Mouse (Mus musculus) testis, adult 2 months (tissue): ENCODE results near the gene Tut4. TPM values are rescaled to one million over a fixed set of nuclear protein-coding genes. Genes with fewer than 3 reads are reported as not detected.

Experiments used
- H3K27ac ChIP-seq: fragments of 200-500 bp; 2 replicates; pipeline ENCODE4 v1.5.1; 2012; ENCODE audit warnings: low read depth, low read length; ENCODE audit not compliant: control insufficient read depth, insufficient read depth
- H3K27me3 ChIP-seq: fragments of 200-500 bp; 2 replicates; pipeline ENCODE4 v1.6.1; 2012; ENCODE audit warnings: mild to moderate bottlenecking, low read length, moderate library complexity; ENCODE audit not compliant: control insufficient read depth, insufficient read depth
- H3K36me3 ChIP-seq: fragments of 200-500 bp; 2 replicates; pipeline ENCODE4 v1.6.1; 2012; ENCODE audit warnings: mild to moderate bottlenecking, low read length; ENCODE audit not compliant: control insufficient read depth, insufficient read depth
- H3K4me1 ChIP-seq: fragments of 200-500 bp; 2 replicates; pipeline ENCODE4 v1.6.1; 2012; ENCODE audit warnings: low read length; ENCODE audit not compliant: control insufficient read depth, insufficient read depth
- H3K4me3 ChIP-seq: fragments of 200-500 bp; 2 replicates; pipeline ENCODE4 v1.5.1; 2012; ENCODE audit warnings: low read depth, mild to moderate bottlenecking, low read length, moderate library complexity, mixed read lengths; ENCODE audit not compliant: control insufficient read depth
- CTCF ChIP-seq: fragments of 200-500 bp; IDR thresholded peaks from 2 replicates; pipeline ENCODE4 v1.5.1; 2012; ENCODE audit warnings: low read depth, mild to moderate bottlenecking, inconsistent platforms, low read length, moderate library complexity; ENCODE audit not compliant: control insufficient read depth, insufficient read depth, insufficient replicate concordance
- POLR2A ChIP-seq: fragments of 200-500 bp; IDR thresholded peaks from 2 replicates; pipeline ENCODE4 v1.6.1; 2012; ENCODE audit warnings: low read depth, mild to moderate bottlenecking, inconsistent platforms, low read length, moderate library complexity; ENCODE audit not compliant: control insufficient read depth
- polyA plus RNA-seq: library from polyadenylated mRNA; depleted of rRNA; stranded (reverse); fragments of >200 nt; gene quantifications from 2 replicates; pipeline ENCODE4 v1.2.3, GENCODE M21; 2012

The Tut4 gene
- polyA plus RNA-seq, 1 experiment: 49.2 TPM

DNA sequence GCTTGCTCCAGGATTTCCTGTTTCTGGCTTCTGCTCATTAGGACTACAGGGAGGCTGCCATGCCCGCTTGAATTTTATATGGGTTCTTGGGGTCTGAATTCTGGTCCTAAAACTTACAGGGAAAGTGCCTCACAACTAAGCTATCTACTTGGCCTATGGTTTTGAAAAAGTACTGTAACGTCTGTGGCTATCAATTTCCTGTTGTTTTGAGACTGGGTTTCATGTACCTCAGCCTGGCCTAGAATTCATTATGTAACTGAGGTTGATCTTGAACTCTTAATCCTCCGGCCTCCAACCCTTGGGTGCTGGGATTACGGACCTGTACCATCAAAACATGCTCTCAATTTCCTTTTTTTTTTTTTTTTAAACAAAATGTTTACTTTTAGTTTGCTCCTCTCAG, 25.0 kb upstream of the Tut4 start:
- no peaks in the 10 kb centered on the region for H3K36me3 ChIP-seq

DNA sequence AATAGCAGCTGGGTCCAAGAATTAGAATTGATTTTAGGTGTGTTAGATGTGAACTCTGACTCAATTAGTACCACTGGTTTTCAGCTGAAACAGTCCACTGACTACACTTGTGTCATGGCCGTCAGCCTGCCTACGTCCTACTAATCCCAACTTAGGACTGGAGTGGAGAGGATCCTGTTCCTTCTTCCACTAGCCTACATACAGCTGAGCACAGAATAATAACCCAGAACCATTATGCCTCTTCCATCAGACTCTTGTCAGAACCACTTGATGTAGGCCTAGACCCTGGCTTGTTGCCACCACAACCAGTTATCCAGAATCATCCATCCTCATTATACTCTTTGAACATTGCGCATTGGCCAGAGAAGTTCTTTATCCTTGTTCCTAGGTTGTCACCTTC, 24.4 kb upstream of the Tut4 start:
- Histone ChIP-seq H3K27ac (no peak overlapping the region), H3K4me1 (no peaks in the 10 kb centered on the region), H3K27me3 (no peaks in the 10 kb centered on the region), H3K36me3 (no peaks in the 10 kb centered on the region), H3K4me3 (no peak overlapping the region)
- TF ChIP-seq POLR2A (no peak), CTCF (no peak)

More for the DNA sequence above, 25.0 kb upstream of the Tut4 start:
- no peak overlapping the region for H3K27ac ChIP-seq
- H3K4me3 ChIP-seq: no peak overlapping the region
- TF ChIP-seq CTCF (no peak), POLR2A (no peak)
- H3K4me1 ChIP-seq: no peaks in the 10 kb centered on the region
- no peaks in the 10 kb centered on the region for H3K27me3 ChIP-seq

DNA sequence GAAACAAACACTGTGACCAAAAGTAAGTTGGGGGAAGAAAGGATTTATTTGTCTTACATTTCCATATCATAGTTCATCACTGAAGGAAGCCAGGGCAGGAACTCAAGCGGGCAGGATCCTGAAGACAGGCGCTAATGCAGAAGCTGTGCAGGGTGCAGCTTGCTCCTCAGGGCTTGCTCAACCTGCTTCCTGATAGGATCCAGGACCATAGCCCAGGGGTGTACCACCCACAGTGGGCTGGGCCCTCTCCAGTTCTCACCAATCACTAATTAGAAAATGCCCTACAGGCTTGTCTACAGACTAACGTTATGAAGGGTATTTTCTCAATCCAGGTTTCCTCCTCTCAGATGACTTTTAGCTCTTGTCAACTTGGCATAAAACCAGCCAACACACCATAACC, 23.6 kb upstream of the Tut4 start:
- H3K4me1 ChIP-seq: no peaks in the 10 kb centered on the region

DNA sequence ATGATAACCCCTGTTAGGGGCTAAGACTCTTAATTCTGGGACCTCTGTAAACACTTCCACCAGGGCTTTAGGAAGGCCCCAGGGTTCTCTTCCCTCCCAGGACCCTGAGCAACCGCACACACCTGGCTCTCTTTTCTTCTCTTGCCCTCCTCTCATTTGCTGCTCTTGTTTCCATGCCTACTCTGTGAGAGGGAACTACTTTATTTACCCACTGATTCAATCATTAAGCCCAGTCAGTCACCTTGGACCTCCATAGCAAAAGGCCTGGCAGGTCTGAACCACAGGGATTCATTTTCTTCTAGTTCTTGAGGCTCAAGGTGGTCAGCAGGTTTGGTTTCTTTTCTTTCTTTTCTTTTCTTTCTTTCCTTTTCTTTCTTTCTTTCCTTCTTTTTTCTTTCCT, 23.0 kb upstream of the Tut4 start:
- no peaks in the 10 kb centered on the region for H3K36me3 ChIP-seq
- TF ChIP-seq CTCF (no peak), POLR2A (no peak)
- H3K27me3 ChIP-seq: no peaks in the 10 kb centered on the region
- no peak overlapping the region for H3K27ac ChIP-seq
- H3K4me1 ChIP-seq: no peaks in the 10 kb centered on the region
- H3K4me3 ChIP-seq: no peak overlapping the region

More for the DNA sequence above, 23.6 kb upstream of the Tut4 start:
- Histone ChIP-seq H3K4me3 (no peak overlapping the region), H3K36me3 (no peaks in the 10 kb centered on the region), H3K27me3 (no peaks in the 10 kb centered on the region), H3K27ac (no peak overlapping the region)
- TF ChIP-seq CTCF (no peak), POLR2A (no peak)

DNA sequence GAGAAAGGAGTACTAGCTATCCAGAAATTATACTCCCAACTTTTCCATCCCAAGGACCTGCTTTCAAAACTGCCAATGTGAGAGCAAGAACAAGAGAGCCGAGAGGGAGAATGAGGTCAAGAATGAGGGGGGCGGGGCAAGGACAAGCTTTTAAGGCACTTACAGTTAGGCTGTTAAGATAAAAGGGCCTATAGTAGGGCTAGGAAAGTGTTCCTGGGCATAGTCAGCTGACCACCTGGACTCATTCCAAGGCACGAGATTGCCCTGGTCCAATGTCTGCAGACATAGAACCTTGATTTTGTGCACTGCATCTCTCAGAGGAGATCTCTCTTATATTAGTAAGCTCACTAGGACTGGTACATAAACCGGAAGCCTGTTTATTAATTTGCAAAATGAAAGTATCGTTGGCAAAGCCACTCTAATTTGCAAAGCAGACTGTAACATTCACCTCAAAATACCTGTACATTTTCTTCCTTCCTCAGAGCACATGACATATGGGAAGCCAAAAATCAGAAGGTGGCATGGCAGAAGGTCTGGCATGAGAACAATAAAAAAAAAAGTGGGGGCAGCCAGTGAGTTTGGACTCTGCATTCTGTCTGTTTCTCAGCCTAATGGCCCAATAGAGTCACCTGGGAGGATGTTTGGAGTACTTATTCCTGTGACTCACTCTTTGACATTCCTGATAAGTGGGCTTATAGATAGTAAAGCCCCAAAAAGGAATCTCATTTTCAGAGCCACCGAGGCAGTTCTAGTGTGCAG, 21.0 kb upstream of the Tut4 start:
- Histone ChIP-seq H3K36me3 (no peaks in the 10 kb centered on the region), H3K27me3 (no peaks in the 10 kb centered on the region), H3K27ac (no peak overlapping the region), H3K4me1 (no peaks in the 10 kb centered on the region), H3K4me3 (no peak overlapping the region)
- TF ChIP-seq CTCF (no peak), POLR2A (no peak)

DNA sequence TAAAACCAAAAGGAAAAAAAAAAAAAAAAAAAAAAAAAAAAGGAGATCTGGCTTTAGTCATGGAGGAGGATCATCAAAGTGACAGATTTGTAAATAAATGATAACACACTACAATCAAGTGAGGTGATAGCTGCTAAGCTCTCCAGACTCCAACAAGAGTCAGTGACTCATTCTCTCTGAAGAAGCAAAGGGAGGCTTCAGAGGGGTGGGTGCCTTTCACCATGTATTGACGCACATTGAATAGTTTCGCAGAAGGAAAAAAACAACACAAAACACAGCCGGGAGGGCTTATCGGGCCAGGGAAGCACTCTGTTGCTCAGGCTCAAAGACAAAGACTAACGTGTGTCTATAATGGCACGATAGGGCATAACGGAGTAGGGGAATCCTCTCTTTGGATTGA, 11.1 kb upstream of the Tut4 start:
- H3K27me3 ChIP-seq: no peaks in the 10 kb centered on the region
- H3K36me3 ChIP-seq: no peaks in the 10 kb centered on the region
- H3K4me3 ChIP-seq: no peak overlapping the region
- TF ChIP-seq CTCF (no peak), POLR2A (no peak)
- H3K27ac ChIP-seq: no peak overlapping the region
- no peaks in the 10 kb centered on the region for H3K4me1 ChIP-seq

DNA sequence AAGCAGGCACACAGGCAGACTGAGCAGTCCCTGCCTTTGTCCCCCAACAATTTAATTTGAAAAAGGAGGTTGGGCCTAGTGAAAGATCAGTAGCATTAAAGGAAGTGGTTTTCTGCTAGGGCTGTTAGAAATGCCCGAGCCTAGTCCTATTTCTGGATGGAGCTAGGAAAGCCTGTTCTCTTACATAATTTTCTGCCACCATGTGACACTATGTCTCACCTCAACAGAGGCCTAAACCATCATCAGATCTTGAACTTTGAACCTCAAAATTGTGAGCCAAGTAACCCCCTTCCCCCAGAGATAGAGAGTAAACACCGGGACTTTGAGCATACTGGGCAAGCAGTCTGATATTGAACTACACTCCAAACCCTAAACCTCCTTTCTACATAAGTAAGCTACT, 3.2 kb upstream of the Tut4 start:
- H3K27me3 ChIP-seq: no peaks in the 10 kb centered on the region
- H3K27ac ChIP-seq: no peak overlapping the region
- no peak overlapping the region for H3K4me3 ChIP-seq
- TF ChIP-seq POLR2A: no peak
- no peak for TF ChIP-seq CTCF
- H3K4me1 ChIP-seq: peaks cover 3% of the 10 kb centered on the region
- H3K36me3 ChIP-seq: no peaks in the 10 kb centered on the region
